Mouse (Mus musculus): ENCODE results near the gene Id3.

Id3 gene

GRCm38 (mm10) chr4:136124581-136124980 lies 18.7 kb upstream of the Id3 start:
- DNase-seq (ENCODE audit: low spot score): no peak

- no peak for DNase-seq (ENCODE audit: low spot score)
Observed at GRCm38 (mm10) chr4:136125458-136125857, 17.8 kb upstream of the Id3 start.

- DNase-seq (ENCODE audit: low spot score): no peak
Observed at GRCm38 (mm10) chr4:136126019-136126418, 17.3 kb upstream of the Id3 start.

GRCm38 (mm10) chr4:136127670-136128069 lies 15.6 kb upstream of the Id3 start:
- DNase-seq (ENCODE audit: low spot score): no peak

GRCm38 (mm10) chr4:136129842-136130241 lies 13.5 kb upstream of the Id3 start:
- DNase-seq (ENCODE audit: low spot score): no peak

- DNase-seq (ENCODE audit: low spot score): no peak
Observed at GRCm38 (mm10) chr4:136133801-136134200, 9.5 kb upstream of the Id3 start.

- no peak for DNase-seq (ENCODE audit: low spot score)
Observed at GRCm38 (mm10) chr4:136134418-136134977, 8.8 kb upstream of the Id3 start.

- DNase-seq (ENCODE audit: low spot score): no peak
Observed at GRCm38 (mm10) chr4:136134978-136135873, 8.1 kb upstream of the Id3 start.

- DNase-seq (ENCODE audit: low spot score): no peak
Observed at GRCm38 (mm10) chr4:136135874-136136728, 7.2 kb upstream of the Id3 start.

GRCm38 (mm10) chr4:136139326-136140110 lies 3.8 kb upstream of the Id3 start:
- DNase-seq (ENCODE audit: low spot score): no peak

GRCm38 (mm10) chr4:136140327-136141250 lies 2.7 kb upstream of the Id3 start:
- peak; percentile 57 for DNase-seq (ENCODE audit: low spot score)

GRCm38 (mm10) chr4:136142267-136143192 lies 767 bp upstream of the Id3 start:
- no peak for DNase-seq (ENCODE audit: low spot score)

- DNase-seq (ENCODE audit: low spot score): no peak
Observed at GRCm38 (mm10) chr4:136144126-136144926, 1.0 kb downstream of the Id3 start.

GRCm38 (mm10) chr4:136144927-136145292 lies 1.6 kb downstream of the Id3 start:
- no peak for DNase-seq (ENCODE audit: low spot score)

GRCm38 (mm10) chr4:136145362-136145885 lies 2.1 kb downstream of the Id3 start:
- no peak for DNase-seq (ENCODE audit: low spot score)

GRCm38 (mm10) chr4:136145991-136146711 lies 2.9 kb downstream of the Id3 start:
- no peak for DNase-seq (ENCODE audit: low spot score)

- DNase-seq (ENCODE audit: low spot score): no peak
Observed at GRCm38 (mm10) chr4:136146712-136147154, 3.4 kb downstream of the Id3 start.

Data from c-Kit-positive CD71-positive TER-119-positive erythroid progenitor cells, embryonic 14.5 days (primary cell).